Mouse (Mus musculus) thymus, postnatal 14 days (tissue): ENCODE data around the gene Ssbp3.
A peak's percentile ranks its signal among the peaks of the same experiment; 100 is the strongest.

ENCODE experiments used
- DNase-seq: peaks from one replicate; pipeline ENCODE4 v3.0.0; 2021

The Ssbp3 gene

DNA sequence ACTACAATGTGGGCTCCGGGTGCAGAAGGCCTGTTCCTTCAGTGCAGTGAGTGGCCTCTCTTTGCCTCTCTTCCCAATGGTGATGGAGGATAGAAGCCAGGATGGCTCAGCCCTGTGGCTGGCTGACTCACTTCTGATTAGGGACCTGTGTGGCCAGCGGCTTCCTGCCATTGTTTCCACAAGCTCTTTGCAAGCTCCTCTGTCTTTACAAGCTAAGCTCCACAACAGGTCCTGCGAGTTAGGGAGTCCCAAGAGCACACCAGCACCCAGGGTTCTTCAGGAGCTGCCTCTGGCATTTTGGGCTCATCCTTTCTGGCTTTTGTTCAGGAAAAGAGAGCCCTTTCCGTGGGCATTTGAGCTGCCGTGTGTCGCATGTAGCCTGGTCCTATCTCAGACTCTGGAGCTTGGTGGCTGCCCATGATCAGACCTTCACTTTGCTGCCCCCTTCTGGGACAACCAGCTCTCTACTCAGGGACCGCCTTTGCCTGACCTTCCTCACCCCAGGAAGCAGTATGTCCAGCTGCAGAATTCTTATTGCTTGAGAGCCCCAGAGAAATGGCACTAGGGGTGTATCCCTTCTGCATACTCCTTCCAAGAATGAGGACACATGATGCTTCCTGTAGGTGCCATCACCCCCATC, 77.3 kb downstream of the Ssbp3 start:
- DNase-seq, result peak; percentile 86

DNA sequence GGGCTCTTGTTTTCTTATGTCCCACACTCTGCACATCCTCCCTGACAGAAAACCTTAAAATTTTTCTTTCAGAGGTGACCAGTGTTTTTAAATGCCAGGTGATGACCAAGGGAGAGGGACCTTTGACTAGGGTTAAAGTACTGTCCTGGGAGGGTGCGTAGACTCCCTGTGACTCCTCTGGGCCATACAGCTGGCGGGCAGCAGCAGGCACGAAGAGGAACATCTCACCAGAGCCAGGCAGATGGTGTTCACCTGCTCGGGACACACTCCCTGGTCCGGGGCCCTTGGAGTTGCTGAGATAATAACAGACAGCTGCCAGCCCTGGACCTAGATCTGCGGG, 78.4 kb downstream of the Ssbp3 start:
- no peak for DNase-seq

DNA sequence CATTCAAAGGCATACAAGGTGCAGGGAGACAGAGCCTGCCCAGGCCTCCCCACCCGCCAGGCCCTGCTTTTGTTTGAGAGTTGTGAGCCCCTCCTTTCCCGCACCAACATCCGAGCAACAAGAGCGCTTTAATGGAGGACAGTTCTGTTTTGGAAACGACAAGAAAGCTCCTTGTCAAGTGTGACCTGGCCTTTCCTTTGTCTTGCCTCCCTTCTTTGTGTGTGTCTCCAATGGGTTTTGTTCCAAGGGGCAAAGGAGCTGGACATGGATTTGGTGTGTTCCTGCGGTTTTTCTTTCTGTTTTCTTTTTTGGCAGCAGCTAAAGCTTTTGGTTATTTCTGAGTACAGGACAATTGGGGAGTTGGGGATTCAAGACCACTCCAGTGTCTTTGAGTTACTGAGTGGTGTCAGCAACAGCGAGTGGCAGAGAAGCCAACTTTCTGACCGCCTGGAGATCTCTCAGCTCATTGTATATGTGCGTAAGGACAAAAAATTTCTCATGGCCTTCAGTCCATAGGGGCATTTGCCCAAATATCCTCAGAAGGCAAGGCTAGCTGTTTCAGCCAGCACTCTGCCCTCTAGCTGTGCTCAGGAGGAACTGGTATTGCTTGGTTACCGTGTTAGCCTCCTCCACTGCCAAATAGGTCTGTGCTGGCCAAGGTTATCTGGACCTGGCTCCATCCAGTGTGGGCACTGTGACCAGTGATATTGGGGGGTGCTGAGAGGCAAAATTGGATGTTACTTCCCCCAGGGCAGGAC, 78.9 kb downstream of the Ssbp3 start:
- DNase-seq, result no peak

DNA sequence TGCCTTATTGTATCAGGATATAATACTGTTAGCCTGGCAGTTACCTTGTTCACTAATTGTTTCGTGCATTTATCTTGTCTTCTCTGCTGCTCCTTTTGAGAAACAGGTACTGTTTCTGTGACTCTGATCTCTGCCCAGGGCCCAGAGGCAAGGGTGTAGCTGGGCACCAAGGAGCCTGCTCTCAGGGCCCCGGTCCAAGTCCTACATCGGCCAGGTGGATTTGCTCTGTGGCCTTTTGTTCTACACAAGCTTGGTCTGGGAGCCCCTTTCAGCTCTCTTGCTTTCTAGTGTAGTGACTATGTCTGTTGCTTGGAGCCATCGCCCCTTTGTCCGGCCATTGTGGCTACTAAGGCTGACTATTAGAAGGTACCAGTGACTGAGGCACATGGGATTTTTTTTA, 82.6 kb downstream of the Ssbp3 start:
- no peak for DNase-seq

DNA sequence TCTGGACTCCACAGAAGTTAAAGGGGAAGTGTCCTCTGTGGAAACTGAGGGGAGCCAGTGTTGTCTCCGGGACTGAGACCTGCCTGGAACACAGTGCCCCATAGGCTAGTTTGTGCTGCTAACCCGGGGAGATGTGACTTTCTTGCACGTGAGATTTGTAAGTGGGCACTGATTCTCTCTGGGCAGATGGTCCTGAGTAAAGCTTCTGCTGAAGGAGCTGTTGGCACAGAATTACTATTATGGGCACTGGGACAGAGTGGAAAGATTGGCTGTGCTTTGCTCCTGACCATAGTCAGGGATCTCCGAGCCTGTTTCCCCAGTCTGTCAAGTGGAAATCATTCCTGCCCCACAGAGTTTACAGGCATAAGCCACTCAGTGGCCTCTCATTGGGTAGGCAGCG, 83.8 kb downstream of the Ssbp3 start:
- DNase-seq, result no peak

DNA sequence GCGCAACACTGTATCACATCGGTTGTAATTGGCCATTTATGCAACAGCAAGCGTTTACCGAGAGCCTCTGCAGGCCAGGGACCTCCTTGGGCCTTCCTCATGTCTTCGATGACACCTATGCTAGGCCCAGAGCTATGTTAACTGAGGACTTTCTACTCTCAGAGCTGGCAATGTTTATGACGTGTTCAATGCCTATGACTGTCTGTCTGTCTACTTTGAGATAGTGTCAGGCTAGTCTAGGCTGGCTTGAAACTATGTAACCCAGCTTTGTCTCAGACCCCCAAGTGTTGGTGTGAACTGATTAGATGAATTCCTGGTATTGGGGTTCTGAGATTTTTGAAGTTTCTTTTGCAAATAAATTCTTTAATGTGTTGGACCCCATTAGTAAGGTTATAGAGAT, 84.6 kb downstream of the Ssbp3 start:
- DNase-seq, result no peak

DNA sequence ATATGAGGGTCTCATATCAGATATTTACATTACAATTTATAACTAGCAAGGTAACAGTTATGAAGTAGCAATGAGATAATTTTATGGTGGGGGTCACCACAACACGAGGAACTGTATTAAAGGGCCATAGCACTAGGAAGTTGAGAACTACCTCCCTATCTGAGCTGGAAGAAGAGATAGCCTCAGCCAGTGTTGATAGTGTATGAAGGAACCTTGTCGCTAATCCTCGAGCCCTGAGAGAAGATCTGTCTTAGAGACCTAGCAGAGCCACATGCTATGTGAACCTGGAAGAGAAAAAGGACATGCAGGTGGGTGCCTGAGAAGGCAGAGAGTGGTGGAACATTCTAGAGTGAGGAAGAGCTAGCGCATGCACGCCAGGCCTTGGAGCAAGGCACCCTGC, 85.0 kb downstream of the Ssbp3 start:
- no peak for DNase-seq

DNA sequence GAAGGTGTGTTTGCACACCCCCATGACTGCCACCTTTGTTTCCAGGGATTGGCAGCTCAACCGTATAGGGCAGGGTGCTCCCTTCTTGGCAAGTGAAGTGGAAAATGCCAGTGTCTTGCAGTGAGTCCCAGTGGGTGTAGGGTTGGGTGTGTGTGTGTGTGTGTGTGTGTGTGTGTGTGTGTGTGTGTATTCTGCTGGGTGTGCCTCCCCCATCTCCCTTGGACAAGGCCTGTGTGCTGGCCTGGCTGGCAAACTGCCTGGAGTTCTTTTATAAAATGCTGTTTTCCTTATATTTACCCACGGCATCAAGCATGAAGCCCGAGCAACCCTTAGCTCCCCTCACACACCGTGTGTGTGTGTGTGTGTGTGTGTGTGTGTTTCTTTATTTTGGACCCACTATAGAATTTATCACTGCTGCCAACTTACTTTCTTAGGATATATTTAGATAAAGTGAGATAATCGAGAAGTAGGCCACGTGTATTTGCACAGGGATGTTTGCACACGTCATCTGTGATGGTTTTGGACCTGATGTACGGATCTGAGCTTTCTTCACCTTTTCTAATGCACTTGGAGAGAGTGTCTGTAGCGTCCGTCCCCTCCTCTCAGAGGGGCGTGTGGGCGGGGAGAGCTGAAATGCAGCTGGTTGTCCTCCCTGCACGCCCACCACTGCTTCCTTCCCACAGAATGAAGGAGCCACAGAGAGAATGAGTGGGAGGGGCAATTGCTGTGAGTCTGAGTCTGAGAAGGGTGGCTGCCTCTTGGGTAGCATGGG, 86.0 kb downstream of the Ssbp3 start:
- DNase-seq, result peak; percentile 82

DNA sequence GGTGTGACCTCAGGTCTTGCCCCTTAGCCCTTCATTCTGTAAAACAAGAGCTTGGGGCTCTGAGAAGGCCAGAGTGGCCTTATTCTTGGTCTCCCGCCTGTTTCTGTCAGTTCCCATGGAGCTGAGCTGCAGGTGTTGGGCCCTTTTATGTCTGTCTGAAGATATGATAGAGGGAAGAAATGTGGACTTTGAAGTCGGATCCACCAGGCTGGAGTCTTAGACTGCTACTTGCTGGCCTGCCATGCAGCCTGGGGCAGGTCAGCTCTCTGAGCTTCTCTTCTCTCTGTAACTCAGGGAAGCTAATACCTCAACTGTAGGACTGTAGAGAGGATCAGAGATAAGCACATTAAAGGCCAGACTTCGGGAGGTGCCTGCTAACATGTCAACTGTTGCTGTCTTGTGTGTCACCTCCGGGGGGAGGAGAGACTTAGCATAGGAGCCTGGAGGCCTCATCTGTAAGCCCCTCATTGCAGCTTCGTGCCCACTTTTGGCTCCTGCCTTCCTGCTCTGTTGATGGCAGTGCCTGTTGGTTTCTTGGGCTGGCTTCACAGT, 90.8 kb downstream of the Ssbp3 start:
- peak; percentile 18 for DNase-seq

DNA sequence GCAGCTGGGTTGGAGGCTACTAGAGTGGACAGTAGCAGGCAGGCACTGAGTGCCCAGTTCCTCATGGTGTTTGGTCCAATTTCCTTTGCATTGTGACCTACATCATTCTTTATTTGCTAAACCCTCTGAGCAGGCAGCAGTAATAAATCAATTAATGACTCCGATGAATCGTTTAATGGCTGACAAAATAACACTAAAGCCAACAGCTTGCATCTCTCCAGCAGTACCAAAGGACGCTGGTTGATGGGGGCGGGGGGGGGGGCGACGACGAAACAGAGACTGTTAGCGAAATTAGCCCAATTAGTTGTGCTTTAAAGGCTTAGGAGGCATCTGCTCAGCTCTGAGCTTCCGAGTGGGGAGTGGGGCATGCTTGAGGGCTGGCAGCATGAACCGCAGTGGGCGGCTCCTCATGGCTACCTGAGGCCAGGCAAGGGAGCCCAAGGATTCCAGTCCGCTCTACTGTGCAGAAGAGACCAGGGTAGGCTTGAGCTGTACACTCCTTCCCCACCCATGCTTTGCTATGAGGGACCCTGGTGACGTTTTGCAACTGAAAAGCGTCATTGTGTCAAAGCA, 91.5 kb downstream of the Ssbp3 start:
- DNase-seq, result no peak

DNA sequence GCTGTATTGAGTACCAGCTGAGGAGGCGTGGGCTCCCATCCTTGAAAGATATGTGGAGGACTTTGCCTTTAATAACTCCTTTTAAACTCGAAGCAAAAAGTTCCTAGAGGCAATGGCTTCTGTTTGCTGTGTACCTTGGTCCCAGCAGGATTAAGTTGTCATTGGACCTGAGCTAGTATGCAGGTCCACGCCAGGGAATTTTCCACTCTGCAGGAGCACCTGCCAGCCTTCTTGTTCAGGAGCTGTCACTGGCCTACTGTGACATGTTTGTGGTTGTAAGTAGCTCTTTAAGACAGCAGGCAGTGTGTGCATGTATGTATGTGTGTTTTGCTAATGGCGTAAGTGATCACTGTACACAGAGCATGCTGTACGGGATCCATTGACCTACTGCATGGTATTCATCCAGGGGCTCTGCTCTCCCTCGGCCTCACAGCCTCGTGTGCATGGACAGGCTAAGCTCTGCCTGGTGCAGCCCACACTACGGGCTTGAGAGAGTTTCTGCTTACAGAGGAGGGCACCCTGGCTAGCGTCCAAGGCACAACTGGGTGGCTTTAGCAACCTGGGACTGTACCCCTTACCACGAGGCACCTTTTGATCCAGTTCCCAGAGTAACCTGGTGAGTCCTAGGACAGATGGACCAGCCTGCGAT, 92.1 kb downstream of the Ssbp3 start:
- no peak for DNase-seq

DNA sequence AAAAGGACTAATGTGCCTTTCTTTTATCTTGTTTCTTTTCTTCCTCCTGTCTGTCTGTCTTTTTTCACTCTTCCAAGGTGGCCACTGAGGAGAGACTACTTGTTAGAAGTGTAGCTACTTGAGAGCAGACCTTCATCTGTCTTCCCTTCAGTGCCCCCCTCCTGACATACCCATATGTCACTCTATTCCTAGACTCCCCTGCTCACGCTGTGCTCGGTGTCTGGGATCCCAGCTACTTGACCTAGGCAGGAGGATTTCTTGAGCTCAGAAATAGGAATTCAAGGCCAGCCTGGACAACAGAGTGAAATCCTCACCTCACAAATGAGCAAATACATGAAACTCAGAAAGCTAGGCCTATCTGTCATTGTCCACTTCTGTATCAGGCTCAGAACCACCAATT, 92.7 kb downstream of the Ssbp3 start:
- no peak for DNase-seq

DNA sequence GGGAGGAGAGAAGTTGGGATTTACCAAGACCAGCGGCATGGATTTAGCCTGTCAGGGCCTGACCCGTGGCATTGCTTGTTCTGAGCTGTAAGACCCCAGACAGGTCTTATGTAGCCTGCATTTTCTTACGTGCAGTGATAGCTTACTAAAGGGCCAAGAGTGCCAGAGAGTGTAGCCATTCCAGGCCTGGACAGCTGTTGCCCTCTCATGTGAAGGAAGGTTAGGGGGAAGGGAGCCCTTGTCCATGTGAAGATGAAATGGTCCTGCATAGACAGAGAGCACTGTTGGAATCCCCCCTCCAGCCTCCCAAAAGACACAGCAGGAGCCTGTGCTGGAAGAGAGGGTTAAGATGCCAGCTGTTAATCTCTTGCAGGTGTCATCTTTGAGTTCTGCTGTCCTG, 93.3 kb downstream of the Ssbp3 start:
- no peak for DNase-seq

DNA sequence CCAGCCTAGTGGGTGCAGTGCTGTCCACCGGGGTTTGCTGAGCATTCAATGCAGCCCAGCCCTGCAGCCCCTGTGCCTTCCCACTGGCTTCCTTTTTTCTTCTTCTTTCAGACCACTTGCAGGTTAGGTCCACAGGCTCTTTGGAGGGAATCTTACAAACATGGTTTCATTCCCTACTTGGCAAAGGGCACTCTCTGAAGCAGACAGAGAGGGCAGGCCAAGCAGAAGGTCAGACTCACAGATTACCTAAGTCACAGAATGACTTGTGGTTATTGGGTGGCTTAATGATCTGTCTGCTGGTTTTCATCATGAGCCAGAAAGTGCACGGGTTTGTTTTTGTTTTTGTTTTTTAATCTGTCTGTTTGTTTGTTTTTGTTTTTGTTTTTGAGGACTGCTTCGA, 93.8 kb downstream of the Ssbp3 start:
- no peak for DNase-seq

DNA sequence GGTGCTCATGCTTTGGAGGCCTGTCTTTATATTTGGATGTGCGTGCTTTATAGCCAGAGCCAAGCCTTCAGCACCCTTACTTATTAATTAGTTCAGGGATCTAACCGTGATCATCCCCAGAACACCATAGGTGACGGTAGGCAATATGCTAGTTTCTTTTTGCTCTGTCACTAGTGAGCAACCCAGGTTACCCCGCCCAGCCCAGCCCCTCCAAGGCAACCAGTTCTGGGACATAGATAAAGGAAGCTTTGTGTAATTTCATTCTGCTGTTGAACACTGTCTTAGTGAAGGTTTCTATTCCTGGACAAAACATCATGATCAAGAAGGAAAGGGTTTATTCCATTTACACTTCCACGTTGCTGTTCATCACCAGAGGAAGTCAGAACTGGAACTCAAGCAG, 94.7 kb downstream of the Ssbp3 start:
- DNase-seq, result no peak

DNA sequence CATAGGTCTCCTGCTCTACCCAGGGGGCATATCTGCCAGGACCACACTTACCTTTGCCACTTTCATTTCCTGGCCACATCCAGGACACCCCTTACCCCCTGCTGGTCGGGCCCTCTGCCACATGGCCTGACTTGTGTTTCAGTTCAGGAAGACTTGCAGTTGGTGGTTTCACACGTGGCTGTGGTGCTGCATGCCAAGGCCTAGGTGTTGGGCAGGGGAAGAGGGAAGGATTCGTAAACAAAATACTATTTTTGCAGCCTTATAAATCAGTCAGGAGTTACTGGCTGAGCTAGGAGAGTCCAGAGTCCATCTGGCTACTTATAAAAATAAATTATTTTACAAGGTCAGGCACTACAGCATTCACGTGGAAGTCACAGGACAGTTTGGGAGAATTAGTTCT, 95.7 kb downstream of the Ssbp3 start:
- peak; percentile 21 for DNase-seq

DNA sequence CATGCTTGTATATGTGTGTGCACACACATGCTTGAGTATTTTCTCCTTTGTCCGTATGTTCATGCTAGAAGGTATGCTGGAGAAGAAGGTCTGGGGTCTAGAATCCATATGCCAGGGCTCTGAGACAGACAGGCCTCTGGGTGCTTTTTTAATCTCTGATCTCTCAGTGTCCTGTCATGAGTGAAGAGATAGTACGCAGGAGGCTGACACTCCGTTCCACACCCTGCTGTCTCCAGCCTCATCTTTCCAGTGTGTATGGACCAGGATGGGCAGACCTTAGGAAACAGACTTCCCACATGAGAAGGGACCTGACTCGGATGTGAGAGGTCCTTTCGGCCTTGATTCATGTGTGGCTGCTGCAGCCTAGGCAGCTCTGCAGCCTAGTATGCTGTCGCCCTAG, 96.3 kb downstream of the Ssbp3 start:
- no peak for DNase-seq

DNA sequence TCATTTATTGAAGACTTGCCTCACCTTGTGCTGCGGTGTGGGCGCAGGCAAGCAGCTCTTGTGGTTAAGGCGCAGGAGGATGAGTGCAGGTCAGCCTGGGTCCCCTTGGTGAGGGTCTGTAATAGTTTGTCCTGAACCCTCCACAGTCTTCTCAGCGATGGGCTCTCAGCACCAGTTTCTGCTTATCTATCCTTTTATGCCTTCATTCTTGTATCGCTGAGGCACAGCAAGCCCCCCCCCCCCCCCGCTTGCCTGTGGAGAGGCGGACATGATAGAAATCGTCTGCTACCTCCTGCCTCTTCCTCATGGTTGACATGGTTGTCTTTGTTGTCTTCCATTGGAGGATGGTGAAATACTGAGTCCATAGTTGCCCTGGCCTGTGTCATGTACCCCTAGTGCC, 96.9 kb downstream of the Ssbp3 start:
- no peak for DNase-seq

DNA sequence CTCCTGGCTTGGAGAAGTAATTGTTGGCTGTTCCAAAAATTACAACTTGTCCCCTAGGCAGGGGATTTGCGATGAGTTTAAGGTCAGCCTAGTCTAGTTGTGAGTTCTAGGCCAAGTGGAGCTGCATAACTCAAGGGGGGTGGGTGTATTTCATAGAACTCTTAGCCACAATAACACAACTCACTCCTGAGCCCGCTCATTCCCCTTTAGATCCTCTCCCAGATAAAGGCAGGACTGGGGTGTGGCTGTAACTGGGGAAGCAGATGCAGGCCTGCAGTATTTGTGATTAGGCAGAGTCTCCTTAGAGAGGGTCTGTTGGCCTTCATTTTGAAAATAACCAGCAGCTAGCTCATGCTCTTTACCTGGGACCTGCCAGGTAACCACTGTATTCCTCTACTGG, 97.7 kb downstream of the Ssbp3 start:
- no peak for DNase-seq

DNA sequence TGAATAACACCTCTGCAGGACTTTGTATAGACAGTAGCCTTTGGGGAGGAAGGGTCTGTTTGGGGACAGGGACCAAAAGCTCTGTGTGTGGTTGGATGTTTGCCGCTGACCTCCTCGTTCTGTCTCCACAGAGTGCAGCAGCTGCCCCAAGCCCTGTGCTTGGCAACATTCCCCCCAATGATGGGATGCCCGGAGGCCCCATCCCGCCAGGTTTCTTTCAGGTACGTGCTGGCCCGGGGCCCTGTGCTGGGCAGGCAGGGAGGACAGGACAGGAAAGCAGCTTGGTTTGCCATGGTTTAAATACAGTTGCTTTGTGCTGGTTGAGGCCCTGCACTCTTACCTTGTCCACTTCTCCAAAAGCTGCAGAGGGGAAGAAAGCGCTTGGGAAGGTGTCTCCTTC, 99.0 kb downstream of the Ssbp3 start:
- no peak for DNase-seq

DNA sequence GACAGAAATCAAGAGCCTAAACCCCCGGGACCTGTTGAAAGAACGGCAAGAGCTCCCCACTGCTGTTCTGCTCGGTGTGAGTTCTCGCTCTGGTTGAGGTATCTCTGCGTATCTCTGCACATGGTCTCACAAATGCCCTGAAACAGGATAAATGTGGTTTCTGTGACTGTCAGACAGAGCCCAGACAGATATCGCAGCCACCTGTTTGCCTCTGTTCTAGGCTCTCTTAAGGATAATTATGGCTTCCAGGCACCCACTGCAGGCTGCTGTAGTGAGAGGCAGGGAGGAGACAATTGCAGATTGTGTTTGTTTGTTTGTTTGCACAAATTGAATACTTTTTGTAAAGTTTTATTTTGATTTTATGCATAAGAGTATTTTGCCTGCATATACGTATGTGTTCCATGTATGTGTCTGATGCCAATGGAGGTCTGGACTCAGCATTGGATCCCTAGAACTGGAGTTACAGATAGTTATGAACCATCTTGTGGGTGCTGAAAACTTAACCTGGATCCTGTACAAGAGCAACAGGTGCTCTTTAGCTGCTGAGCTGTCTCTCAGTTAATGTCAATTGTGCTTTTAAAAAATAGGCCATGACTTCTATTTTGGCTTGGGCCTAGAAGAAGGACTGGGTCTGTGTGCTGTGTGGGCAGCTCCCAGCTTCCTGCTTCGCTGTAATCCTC, 101.0 kb downstream of the Ssbp3 start:
- DNase-seq, result peak; percentile 30

DNA sequence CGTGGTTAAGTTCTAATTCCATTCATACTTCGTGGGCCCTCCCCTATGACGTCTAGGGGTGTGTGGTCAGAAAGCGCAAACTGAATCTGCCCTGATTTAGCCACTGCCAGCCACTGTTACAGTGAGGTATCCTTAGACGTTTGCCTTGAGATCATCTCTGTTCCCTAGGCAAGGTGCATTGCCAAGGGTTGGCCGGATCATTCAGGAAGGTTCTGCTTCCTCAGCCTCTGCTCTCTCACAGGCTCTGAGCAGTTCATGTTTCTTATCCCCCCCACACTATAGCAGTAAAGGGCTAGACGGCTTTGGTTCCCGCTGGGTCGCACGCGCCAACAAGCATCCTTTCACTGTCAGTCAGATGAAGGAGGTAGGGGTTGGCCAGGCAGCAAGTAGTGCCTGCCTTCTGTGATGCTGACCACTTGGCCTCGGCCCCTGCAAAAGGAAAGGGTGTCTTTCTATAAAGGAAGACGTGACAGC, 101.5 kb downstream of the Ssbp3 start:
- no peak for DNase-seq
